Mouse (Mus musculus) 3134 (cell line): Measurements from ENCODE around the gene Pycr1.

Experiments
- DNase-seq: peaks from one replicate; pipeline ENCODE4 v3.0.0-alpha.2; 2011; ENCODE audit warnings: low spot score; ENCODE audit not compliant: insufficient read length; ENCODE audit errors: extremely low read depth

Pycr1 gene

DNA sequence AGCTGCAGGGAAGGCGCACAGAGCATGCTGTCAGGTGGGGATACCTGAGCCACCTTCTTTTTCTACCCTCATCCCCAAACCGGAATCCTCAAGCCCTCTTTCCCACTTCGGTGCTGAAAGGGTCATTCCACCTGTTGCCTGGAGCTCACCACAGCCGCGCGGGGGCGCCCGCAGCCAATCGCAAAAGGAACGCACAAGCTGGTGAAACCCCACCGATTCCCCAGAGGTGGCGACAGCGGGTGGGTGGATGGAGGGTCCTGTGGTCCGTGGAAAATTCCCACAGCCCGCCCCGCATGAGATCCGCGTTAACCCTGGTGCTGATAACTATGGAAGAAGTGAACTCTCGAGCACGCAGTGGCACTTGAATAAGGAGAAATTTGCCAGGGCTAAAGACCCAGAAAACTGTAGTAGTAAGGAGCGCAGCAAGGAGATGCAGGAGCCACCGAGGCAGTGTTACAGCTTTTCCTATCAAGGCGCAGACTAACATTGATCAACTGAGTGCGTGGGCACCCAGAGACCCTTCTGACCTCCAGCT lies 15.4 kb upstream of the Pycr1 start:
- DNase-seq, result peak; percentile 83

DNA sequence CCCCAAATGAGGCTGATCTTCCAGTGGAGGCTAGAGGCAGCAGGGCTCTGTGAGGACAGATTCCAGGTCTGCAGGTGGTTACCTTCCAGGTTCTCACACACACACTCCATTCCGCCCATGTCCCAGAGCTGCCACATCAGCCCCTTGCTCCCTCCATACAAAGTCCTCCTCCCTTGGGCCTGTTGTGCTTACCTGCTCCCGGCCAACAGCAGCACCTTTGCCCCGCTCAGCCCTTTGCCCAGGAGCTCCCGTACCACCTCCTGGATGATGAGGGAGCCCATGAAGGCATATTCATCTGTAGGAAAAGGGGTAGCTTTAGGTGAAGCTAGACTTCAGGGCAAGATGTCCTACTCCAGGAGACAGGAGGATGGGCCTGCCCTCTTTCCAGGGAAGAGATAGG lies 13.7 kb upstream of the Pycr1 start:
- no peak for DNase-seq

DNA sequence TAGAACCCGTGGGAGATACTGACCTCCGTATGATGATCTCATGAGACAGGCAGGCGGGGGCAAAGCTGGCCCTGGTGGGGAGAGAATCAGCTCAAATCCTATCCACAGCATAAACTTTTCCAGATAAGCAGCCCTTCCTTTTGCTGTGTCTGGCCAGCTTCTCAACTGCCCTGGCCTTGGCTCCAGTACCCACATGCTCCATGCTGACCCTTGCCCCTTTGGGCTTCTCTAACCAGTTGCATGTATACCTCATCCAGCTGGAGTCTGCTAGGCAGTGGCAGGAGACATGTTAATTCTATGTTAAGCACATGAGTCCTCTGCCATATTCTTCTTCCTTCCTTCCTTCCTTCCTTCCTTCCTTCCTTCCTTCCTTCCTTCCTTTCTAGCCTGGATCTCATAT lies 11.2 kb upstream of the Pycr1 start:
- DNase-seq, result no peak

DNA sequence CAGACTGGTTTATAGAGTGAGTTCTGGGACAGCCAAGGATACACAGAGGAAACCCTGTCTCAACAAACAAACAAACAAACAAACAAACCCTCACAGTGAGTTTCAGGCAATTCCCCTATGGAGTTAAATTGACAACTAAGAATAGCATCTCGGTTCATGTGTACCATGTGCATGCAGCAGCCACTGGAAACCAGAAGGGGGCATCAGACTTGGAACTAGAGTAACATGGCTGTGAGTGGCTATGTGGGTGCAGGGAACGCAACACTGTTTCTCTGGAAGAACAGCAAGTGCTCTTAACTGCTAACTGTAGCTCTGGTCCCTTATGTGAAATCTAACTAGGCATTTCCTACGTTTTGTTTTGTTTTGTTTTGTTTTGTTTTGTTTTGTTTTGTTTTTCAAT lies 8.3 kb upstream of the Pycr1 start:
- DNase-seq, result no peak

DNA sequence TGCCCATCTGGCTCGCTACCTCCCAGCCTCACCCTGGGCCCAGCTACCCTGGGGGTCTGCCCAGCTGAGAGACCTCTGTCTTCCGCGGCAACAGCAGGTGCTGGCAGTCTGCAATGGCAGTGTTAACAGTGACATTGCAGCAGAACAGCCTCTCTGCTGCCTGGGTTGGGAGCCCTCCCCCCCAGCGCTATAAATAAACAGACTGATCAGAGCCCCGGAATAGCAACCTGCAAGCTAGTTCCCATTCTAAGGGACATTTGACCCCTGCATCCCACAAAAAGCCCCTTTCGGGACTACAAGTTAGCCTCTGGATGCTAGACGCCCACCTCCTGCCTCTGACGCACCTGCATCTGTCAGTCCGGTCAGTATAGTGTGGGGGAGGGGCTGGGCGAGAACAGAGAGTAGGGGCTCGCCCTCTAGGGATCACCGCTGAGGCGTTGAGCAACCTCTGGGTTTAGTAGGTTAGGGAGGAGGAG lies 4.5 kb upstream of the Pycr1 start, which contains the start of gene Myadml2:
TSS of gene Myadml2 (minus strand) at position 158 of the 476 bp plus-strand sequence.
- DNase-seq, result no peak

- no peak for DNase-seq
Measured at GRCm38 (mm10) chr11:120647047-120647830, 3.7 kb upstream of the Pycr1 start.

DNA sequence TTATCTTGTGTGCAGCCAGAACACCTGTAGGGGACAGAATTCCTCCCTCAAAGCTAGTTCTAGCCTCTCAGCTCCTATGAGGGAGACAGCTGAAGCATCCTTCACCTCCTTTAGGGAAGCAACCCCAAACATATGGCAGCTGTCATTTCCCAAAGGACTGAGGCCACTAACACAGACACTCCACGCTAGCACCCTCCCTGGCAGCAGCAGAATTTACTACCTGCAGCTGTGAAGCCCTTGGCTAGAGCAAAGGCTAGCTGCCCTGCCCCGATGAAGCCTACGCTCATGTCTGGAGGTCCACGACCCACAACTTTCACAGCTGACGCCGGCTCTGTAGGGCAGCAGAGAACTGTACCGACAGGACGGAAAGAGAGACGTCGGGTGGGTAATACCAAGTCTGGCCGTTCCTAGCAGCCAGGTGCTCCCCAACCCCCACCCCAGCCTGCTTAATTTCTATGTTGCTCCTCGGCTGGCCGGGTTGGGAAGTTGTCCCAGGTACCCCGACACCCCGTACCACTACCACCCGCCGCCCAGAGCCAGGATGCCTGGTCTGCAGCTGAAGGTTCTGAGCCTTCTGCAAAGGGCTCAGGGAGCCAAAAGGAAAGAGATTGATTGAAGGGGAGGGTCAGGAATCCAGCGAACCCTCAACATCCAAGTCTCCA lies 499 bp downstream of the Pycr1 start:
- no peak for DNase-seq

DNA sequence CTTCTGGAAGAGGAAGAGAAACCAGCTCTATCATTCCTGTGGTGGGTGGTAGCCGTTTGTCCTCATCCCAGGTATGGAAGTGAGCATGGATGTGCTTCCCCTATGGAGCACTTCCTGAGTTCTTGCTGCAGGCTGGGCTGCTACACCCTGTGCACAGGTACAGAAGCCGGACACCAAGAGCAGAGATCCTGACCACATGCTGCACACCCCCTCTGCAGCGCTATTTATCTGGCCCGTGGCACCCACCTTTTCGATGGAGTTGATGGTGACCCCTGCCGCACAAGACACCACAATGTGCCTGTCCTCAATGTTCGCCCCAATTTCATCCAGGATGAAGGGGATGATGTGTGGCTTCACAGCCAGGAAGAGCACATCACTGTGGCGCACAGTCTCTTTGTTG lies 1.7 kb downstream of the Pycr1 start:
- DNase-seq, result no peak

GRCm38 (mm10) chr11:120641255-120641654 lies 2.3 kb downstream of the Pycr1 start:
- no peak for DNase-seq

DNA sequence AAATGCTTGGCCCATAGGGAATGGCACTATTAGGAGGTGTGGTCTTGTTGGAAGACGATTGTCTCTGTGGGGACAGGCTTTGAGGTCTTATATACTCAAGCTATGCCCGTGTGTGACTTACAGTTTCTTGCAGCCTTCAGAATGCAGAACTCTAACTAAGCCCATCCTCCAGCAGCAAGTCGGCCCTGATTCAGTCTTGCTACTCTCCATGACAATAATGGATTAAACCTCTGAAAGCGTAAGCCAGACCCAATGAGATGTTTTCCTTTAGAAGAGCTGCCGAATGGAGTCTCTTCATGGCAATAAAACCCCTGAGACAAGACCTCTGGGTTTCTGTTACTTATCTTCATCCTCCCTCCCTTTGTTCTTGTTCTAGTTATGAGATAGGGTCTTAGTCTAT lies 8.8 kb downstream of the Pycr1 start:
- DNase-seq, result no peak

DNA sequence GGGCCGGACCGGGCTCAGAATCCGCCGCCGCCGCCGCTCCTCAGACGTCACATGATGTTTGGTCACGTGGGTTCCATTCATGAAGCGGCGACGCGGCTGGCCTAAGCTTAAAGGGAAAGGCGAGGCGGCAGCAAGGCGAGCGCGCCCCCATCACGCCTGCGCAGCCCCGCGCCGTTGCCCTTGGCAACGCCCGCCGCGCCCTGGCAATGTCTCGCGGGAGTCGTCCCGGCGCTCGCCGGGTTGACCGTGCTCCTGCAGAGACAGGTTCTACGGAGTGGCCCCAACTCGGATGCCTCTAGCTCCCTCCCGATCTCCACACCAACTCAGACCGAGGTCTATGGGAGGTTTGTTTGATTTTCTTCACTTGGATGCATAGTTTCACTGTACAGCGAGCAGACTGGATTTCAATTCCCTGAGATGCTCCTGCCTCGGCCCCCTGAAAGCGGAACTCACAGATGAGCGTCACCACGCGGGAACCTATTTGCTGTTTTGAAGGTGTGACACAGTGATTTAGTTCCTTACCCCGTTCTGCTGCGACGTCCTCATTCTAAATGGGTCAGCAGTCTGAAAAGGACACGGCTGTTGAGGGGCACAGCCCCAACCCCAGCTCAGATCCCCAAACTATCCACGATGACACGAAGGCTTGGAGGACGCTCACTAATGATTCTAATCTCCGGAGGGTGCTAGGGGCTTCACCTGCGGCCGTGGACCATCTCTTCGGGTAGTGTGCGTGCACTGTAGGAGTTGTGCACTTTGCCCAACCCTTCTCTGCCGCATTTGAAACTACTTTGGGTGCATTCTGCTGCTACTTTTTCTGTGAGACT lies 9.8 kb downstream of the Pycr1 start, which contains the start of gene Mafg:
TSS of gene Mafg (minus strand) at position 81 of the 824 bp plus-strand sequence.
- DNase-seq, result peak; percentile 99

DNA sequence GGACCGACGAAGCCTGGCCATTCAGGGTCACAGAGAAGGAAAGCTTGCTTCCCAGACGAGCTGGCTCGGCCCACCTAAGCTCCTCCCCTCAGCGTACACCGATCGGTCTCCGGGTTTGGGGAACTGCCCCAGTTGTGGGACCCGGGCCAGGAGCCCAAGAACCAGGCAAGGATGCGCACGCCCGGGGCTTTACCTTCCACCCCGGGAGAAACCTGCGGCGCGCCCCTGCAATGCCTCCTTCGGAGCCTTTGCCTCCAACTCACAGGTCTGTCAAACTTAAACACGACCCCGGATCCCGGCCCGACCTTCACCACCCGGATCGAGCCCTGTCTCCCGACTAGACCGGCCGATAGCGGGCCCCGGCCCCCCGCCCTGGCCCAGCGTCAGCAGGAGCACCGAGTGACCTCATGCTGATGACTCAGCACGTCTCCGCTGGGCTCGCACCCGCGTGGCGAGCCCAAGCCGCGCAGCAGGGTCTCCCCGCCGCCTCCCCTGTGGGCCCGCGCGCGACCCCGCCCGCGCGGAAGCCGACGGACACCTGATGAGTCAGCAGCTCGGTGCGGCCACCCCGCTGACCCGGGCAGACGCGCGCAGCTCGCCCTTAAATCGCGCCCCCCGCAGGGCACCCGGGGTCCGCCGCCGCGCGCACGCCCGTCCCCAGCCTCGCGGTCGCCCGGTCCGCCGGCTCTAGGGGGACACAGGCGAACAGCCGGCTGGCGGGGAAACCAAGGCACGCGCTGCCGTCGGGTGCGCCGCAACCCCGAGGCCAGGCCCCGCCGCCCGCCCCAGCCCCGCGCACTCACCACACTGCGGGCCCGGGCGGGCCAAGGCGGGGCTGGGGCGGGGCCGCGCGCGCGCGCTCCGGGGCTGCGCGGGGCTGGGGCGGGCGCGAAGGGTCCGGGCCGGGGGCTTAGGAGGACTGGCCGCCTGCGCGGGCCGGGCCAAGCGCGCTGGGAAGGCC lies 10.7 kb downstream of the Pycr1 start:
- DNase-seq, result peak; percentile 89

- no peak for DNase-seq
Measured at GRCm38 (mm10) chr11:120631726-120632448, 11.7 kb downstream of the Pycr1 start.

DNA sequence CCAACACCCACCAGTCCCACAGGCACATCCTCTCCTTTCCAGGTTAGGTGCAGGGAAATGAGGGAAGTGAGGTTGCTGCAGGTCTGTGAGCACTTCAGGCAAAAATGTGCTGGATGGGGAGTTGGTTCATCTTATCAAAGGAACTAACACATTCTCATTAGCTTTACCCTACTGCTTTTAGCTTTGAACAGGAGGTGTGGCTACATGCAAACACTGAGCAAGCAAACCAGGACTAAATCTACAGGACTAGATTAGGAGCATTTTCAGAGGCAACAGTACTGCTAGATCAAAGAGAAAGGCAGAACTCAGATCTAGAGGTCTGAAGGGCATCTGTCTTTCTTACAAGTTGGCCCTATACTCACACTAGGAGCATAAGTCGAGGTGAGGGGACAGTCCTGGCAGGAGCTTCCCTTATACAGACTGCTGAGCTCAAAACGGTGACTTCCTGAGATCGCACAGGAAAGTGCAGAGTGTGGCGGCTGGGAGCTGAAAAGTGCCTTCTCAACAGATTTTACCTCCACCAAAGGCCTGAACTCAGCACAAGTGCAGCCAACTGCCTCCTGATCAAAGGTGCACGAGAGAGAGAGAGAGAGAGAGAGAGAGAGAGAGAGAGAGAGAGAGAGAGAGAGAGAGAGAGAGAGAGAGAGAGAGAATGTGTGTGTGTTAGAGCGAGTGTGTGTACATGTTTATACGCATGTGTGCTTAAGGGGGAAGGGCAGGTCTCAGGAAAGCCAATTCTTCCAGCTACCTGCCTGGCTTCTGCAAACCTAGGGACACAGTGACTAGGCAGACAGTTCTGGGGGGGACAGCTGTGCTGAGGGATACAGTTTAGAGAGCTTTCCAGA lies 12.5 kb downstream of the Pycr1 start:
- no peak for DNase-seq

- DNase-seq, result peak; percentile 70
Measured at GRCm38 (mm10) chr11:120630401-120630871, 13.1 kb downstream of the Pycr1 start.

GRCm38 (mm10) chr11:120629911-120630310 lies 13.7 kb downstream of the Pycr1 start:
- peak; percentile 57 for DNase-seq

DNA sequence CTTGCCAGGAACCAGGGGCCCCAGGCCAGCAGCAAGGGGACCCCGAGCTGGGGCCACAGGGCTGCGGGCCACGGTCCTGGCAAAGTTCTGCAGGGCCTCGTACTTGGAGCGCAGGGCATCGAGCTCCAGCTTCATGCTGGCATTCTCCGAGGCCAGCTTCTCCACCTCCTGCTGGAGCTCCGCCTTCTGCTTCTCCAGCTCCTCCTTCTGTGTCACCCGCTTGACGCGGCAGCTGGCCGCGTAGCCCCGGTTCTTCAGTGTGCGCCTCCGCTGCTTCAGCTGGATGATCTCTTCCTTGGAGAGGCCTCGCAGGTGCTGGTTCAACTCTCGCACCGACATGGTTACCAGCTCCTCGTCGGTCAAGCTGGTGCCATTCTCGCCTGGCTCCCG lies 14.2 kb downstream of the Pycr1 start:
- peak; percentile 63 for DNase-seq
